Mouse (Mus musculus): ENCODE data around the gene Raver1. TPM values are rescaled to one million over a fixed set of nuclear protein-coding genes. Genes with fewer than 3 reads are reported as not detected.

Gene Raver1
- polyA plus RNA-seq, 1 experiment from 2014 or later, result 64.5 TPM

GRCm38 (mm10) chr9:21034481-21035085, 57.2 kb downstream of the Raver1 start:
- H3K4me1 ChIP-seq (replicated peaks), result peaks cover 63% of the 10 kb centered on the region
- 2% methylated on average over 17 of the region's 17 CpGs for WGBS
- no peak for ATAC-seq
- H3K9ac ChIP-seq, result no peak overlapping the region
- no peak overlapping the region for H3K27ac ChIP-seq
- peaks cover 77% of the 10 kb centered on the region for H3K27me3 ChIP-seq (replicated peaks)
- 0 out of 2 replicates have a peak overlapping the region, but pooled peaks have one; percentile 3 for H3K4me3 ChIP-seq (replicated peaks)
- peak overlapping the region; percentile 11; the same call in 1 of the 2 replicates for H3K4me2 ChIP-seq (replicated peaks)
- no peaks in the 10 kb centered on the region for H3K36me3 ChIP-seq
- H3K9me3 ChIP-seq, result no peaks in the 10 kb centered on the region

- Histone ChIP-seq H3K9me3 (no peaks in the 10 kb centered on the region), H3K4me1 (replicated peaks) (peaks cover 64% of the 10 kb centered on the region), H3K27ac (no peak overlapping the region), H3K36me3 (no peaks in the 10 kb centered on the region), H3K9ac (peak overlapping the region; percentile 50), H3K4me2 (replicated peaks) (peak overlapping the region; percentile 99), H3K27me3 (replicated peaks) (peaks cover 74% of the 10 kb centered on the region), H3K4me3 (replicated peaks) (peak overlapping the region; percentile 55)
- peak; percentile 77 for ATAC-seq
- 0% methylated on average over 34 of the region's 34 CpGs for WGBS
Measured at GRCm38 (mm10) chr9:21033136-21033535, 58.7 kb downstream of the Raver1 start.

GRCm38 (mm10) chr9:21032491-21032890, 59.3 kb downstream of the Raver1 start:
- H3K4me2 ChIP-seq (replicated peaks), result peak overlapping the region; percentile 99
- no peak for ATAC-seq
- no peaks in the 10 kb centered on the region for H3K36me3 ChIP-seq
- H3K27ac ChIP-seq, result no peak overlapping the region
- 3% methylated on average over 7 of the region's 7 CpGs for WGBS
- H3K9me3 ChIP-seq, result no peaks in the 10 kb centered on the region
- H3K9ac ChIP-seq, result peak overlapping the region; percentile 50; the same call in 1 of the 2 replicates
- peak overlapping the region; percentile 55 for H3K4me3 ChIP-seq (replicated peaks)
- H3K27me3 ChIP-seq (replicated peaks), result peaks cover 67% of the 10 kb centered on the region
- H3K4me1 ChIP-seq (replicated peaks), result peaks cover 60% of the 10 kb centered on the region

GRCm38 (mm10) chr9:21031896-21032351, 59.9 kb downstream of the Raver1 start, which contains the start of gene Icam5:
Gene Icam5 (plus strand): TSS chr9:21032073.
- WGBS, result under 1% methylated on average over 34 of the region's 35 CpGs
- Histone ChIP-seq H3K36me3 (no peaks in the 10 kb centered on the region), H3K4me3 (replicated peaks) (peak within 1 kb of the TSS; percentile 55), H3K9me3 (no peaks in the 10 kb centered on the region), H3K4me2 (replicated peaks) (peak within 1 kb of the TSS; percentile 99), H3K27ac (no peak within 1 kb of the TSS), H3K9ac (peak within 1 kb of the TSS; percentile 50), H3K27me3 (replicated peaks) (peaks cover 62% of the 10 kb centered on the region), H3K4me1 (replicated peaks) (peaks cover 55% of the 10 kb centered on the region)
- ATAC-seq, result no peak

- ATAC-seq, result peak; percentile 27
- no peak overlapping the region for H3K27ac ChIP-seq
- peaks cover 49% of the 10 kb centered on the region for H3K4me1 ChIP-seq (replicated peaks)
- H3K36me3 ChIP-seq, result no peaks in the 10 kb centered on the region
- WGBS, result under 1% methylated on average over 36 of the region's 36 CpGs
- no peaks in the 10 kb centered on the region for H3K9me3 ChIP-seq
- H3K4me3 ChIP-seq (replicated peaks), result peak overlapping the region; percentile 49
- H3K9ac ChIP-seq, result 0 out of 2 replicates have a peak overlapping the region, but pooled peaks have one; percentile 14
- peaks cover 56% of the 10 kb centered on the region for H3K27me3 ChIP-seq (replicated peaks)
- peak overlapping the region; percentile 99 for H3K4me2 ChIP-seq (replicated peaks)
Measured at GRCm38 (mm10) chr9:21031251-21031895, 60.4 kb downstream of the Raver1 start.

GRCm38 (mm10) chr9:21030781-21031250, 61.0 kb downstream of the Raver1 start:
- Histone ChIP-seq H3K27ac (no peak overlapping the region), H3K36me3 (no peaks in the 10 kb centered on the region), H3K9me3 (no peaks in the 10 kb centered on the region), H3K9ac (no peak overlapping the region), H3K4me2 (replicated peaks) (peak overlapping the region; percentile 99), H3K4me1 (replicated peaks) (peaks cover 46% of the 10 kb centered on the region), H3K27me3 (replicated peaks) (peaks cover 51% of the 10 kb centered on the region), H3K4me3 (replicated peaks) (peak overlapping the region; percentile 49)
- WGBS, result under 1% methylated on average over 13 of the region's 13 CpGs
- ATAC-seq, result peak; percentile 76

GRCm38 (mm10) chr9:21030055-21030600, 61.7 kb downstream of the Raver1 start:
- Histone ChIP-seq H3K4me1 (replicated peaks) (peaks cover 46% of the 10 kb centered on the region), H3K27me3 (replicated peaks) (peaks cover 44% of the 10 kb centered on the region), H3K36me3 (no peaks in the 10 kb centered on the region), H3K9me3 (no peaks in the 10 kb centered on the region), H3K9ac (peak overlapping the region; percentile 54; the same call in 1 of the 2 replicates), H3K4me2 (replicated peaks) (peak overlapping the region; percentile 99), H3K4me3 (replicated peaks) (peak overlapping the region; percentile 49), H3K27ac (no peak overlapping the region)
- WGBS, result 26% methylated on average over 22 of the region's 22 CpGs
- no peak for ATAC-seq

- 2% methylated on average over 37 of the region's 37 CpGs for WGBS
- peaks cover 37% of the 10 kb centered on the region for H3K27me3 ChIP-seq (replicated peaks)
- ATAC-seq, result peak; percentile 40
- H3K4me3 ChIP-seq (replicated peaks), result peak within 1 kb of the TSS; percentile 49
- no peak within 1 kb of the TSS for H3K27ac ChIP-seq
- peak within 1 kb of the TSS; percentile 54 for H3K9ac ChIP-seq
- no peaks in the 10 kb centered on the region for H3K9me3 ChIP-seq
- no peaks in the 10 kb centered on the region for H3K36me3 ChIP-seq
- H3K4me1 ChIP-seq (replicated peaks), result peaks cover 39% of the 10 kb centered on the region
- peak within 1 kb of the TSS; percentile 99 for H3K4me2 ChIP-seq (replicated peaks)
Measured at GRCm38 (mm10) chr9:21029291-21030054, 62.3 kb downstream of the Raver1 start, which contains the start of gene Icam4. Gene Icam4 (plus strand): TSS chr9:21029373.

GRCm38 (mm10) chr9:21028560-21029110, 63.2 kb downstream of the Raver1 start:
- no peak overlapping the region for H3K4me3 ChIP-seq (replicated peaks)
- no peak for ATAC-seq
- no peaks in the 10 kb centered on the region for H3K9me3 ChIP-seq
- no peaks in the 10 kb centered on the region for H3K36me3 ChIP-seq
- peaks cover 31% of the 10 kb centered on the region for H3K27me3 ChIP-seq (replicated peaks)
- no peak overlapping the region for H3K27ac ChIP-seq
- no peak overlapping the region for H3K9ac ChIP-seq
- no peak overlapping the region for H3K4me2 ChIP-seq (replicated peaks)
- H3K4me1 ChIP-seq (replicated peaks), result peaks cover 38% of the 10 kb centered on the region
- 70% methylated on average over 6 of the region's 6 CpGs for WGBS

GRCm38 (mm10) chr9:21027774-21028290, 64.0 kb downstream of the Raver1 start:
- Histone ChIP-seq H3K4me2 (replicated peaks) (no peak overlapping the region), H3K9me3 (no peaks in the 10 kb centered on the region), H3K36me3 (no peaks in the 10 kb centered on the region), H3K27ac (no peak overlapping the region), H3K9ac (no peak overlapping the region), H3K4me1 (replicated peaks) (peaks cover 32% of the 10 kb centered on the region), H3K4me3 (replicated peaks) (no peak overlapping the region), H3K27me3 (replicated peaks) (peaks cover 23% of the 10 kb centered on the region)
- ATAC-seq, result no peak
- WGBS, result 55% methylated on average over 8 of the region's 8 CpGs

GRCm38 (mm10) chr9:21026849-21027248, 65.0 kb downstream of the Raver1 start:
- H3K4me2 ChIP-seq (replicated peaks), result no peak overlapping the region
- no peak for ATAC-seq
- no peaks in the 10 kb centered on the region for H3K36me3 ChIP-seq
- 75% methylated on average over 12 of the region's 12 CpGs for WGBS
- no peak overlapping the region for H3K9ac ChIP-seq
- peaks cover 14% of the 10 kb centered on the region for H3K27me3 ChIP-seq (replicated peaks)
- H3K4me3 ChIP-seq (replicated peaks), result no peak overlapping the region
- no peak overlapping the region for H3K27ac ChIP-seq
- H3K4me1 ChIP-seq (replicated peaks), result peaks cover 22% of the 10 kb centered on the region
- H3K9me3 ChIP-seq, result no peaks in the 10 kb centered on the region

All from intestine, embryonic 15.5 days (tissue).